Mouse (Mus musculus) bone marrow macrophage, adult 2 months (primary cell): Measurements from ENCODE around the gene Ghdc. TPM values are rescaled to one million over a fixed set of nuclear protein-coding genes. Genes with fewer than 3 reads are reported as not detected.

Source experiments
- H3K27ac ChIP-seq: 2 replicates; pipeline ENCODE4 v1.5.1; 2012; ENCODE audit warnings: low read depth, low read length; ENCODE audit not compliant: insufficient read depth
- H3K4me1 ChIP-seq: 2 replicates; pipeline ENCODE4 v1.6.1; 2012; ENCODE audit warnings: low read length; ENCODE audit not compliant: control insufficient read depth, insufficient read depth
- H3K4me3 ChIP-seq: 2 replicates; pipeline ENCODE4 v1.5.1; 2012; ENCODE audit warnings: mild to moderate bottlenecking, low read length, moderate library complexity; ENCODE audit not compliant: insufficient read depth
- CTCF ChIP-seq: IDR thresholded peaks from 2 replicates; pipeline ENCODE4 v1.5.1; 2012; ENCODE audit warnings: low read depth, mild to moderate bottlenecking, low read length, moderate library complexity
- POLR2A ChIP-seq: IDR thresholded peaks from 2 replicates; pipeline ENCODE4 v1.6.1; 2012; ENCODE audit warnings: mild to moderate bottlenecking, low read depth, low read length, borderline replicate concordance
- polyA plus RNA-seq: library from polyadenylated mRNA; stranded (reverse); fragments of >200 nt; gene quantifications from 2 replicates; pipeline ENCODE4 v1.2.4, GENCODE M21; 2012; ENCODE audit not compliant: missing spikeins, insufficient read depth, insufficient read length

Ghdc gene
- polyA plus RNA-seq, 1 experiment, result 12.0 TPM

DNA sequence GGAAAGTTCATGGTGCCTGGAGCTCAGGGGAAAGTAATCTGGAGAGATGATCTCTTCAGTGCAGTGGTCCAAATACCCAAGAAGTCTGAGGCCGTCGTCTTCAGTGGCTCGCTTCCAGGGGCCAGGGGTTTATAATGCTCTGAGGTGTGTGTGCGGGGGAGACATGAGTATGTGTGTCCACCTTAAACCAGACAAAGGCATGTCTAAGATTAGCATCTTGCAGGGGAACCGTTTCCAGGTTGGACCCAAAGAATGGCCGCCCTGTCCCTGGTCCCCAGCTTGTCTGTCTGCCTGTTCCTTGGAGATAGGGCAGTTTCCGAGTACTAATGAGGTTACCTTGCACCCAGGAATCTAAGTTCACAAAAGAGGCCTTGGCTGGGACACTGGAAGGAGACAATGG is 7.9 kb downstream of the Ghdc start, which contains the start of gene Hcrt:
TSS of gene Hcrt (minus strand) at position 101 of the 400 bp plus-strand sequence.
- TF ChIP-seq CTCF (no peak), POLR2A (no peak)
- Histone ChIP-seq H3K4me3 (peak within 1 kb of the TSS; percentile 56), H3K27ac (no peak within 1 kb of the TSS), H3K4me1 (peaks cover 3% of the 10 kb centered on the region)

DNA sequence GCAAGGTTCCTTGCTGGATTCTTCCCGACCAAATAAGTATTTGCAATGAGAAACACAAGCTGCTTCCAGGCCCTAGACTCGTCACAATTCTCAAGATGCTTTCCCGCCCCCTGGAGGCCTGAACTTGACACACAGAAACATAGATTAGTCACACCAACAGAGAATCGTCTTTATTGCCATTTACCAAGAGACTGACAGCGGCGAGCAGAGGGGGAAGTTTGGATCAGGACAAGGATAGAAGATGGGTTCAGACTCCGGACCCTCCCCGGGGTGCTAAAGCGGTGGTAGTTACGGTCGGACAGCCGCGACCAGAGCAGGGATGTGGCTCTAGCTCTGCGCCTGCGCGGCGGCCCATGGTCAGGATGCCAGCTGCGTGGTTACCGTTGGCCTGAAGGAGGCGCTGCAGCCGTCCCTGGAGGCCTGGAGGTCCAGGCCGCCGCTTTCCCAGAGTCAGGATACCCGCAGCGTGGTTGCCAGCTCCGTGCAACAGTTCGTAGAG is 9.2 kb downstream of the Ghdc start:
- Histone ChIP-seq H3K27ac (no peak overlapping the region), H3K4me1 (peaks cover 9% of the 10 kb centered on the region), H3K4me3 (peak overlapping the region; percentile 56)
- no peak for TF ChIP-seq POLR2A
- TF ChIP-seq CTCF, result peak; percentile 38; the same call in 1 of the 2 replicates

DNA sequence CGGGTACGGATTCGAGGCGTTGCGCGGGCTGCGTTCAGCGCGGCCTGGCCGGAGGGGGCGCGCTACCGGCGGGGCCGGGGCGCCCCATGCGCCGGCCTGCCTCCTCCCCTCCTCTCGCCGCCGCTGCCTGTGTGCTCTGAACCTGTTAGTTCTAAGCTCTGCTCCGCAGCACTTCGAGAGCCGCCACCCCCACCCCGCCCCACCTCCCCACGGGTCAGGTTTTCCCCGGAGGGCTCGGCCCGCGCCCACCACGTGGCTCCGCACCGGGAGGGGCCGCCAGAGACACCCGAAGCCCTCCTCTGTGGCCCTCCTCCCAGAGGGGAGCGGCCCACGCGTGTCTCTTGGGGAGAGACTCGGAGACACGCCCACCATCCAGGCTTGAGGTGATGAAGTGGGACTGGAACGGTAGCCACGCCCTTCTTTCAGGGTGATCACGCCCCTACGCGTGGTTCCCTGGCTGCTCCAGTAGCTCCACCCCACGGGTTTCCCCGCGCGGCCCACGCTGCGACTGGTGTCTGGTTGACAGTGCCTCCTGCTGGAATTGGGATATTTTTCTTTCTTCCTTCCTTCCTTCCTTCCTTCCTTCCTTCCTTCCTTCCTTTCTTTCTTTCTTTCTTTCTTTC is 11.0 kb downstream of the Ghdc start, which contains the start of gene Kcnh4:
TSS of gene Kcnh4 (minus strand) at position 332 of the 623 bp plus-strand sequence.
- peaks cover 9% of the 10 kb centered on the region for H3K4me1 ChIP-seq
- H3K27ac ChIP-seq, result no peak within 1 kb of the TSS
- TF ChIP-seq CTCF (no peak), POLR2A (no peak)
- H3K4me3 ChIP-seq, result peak within 1 kb of the TSS; percentile 48

DNA sequence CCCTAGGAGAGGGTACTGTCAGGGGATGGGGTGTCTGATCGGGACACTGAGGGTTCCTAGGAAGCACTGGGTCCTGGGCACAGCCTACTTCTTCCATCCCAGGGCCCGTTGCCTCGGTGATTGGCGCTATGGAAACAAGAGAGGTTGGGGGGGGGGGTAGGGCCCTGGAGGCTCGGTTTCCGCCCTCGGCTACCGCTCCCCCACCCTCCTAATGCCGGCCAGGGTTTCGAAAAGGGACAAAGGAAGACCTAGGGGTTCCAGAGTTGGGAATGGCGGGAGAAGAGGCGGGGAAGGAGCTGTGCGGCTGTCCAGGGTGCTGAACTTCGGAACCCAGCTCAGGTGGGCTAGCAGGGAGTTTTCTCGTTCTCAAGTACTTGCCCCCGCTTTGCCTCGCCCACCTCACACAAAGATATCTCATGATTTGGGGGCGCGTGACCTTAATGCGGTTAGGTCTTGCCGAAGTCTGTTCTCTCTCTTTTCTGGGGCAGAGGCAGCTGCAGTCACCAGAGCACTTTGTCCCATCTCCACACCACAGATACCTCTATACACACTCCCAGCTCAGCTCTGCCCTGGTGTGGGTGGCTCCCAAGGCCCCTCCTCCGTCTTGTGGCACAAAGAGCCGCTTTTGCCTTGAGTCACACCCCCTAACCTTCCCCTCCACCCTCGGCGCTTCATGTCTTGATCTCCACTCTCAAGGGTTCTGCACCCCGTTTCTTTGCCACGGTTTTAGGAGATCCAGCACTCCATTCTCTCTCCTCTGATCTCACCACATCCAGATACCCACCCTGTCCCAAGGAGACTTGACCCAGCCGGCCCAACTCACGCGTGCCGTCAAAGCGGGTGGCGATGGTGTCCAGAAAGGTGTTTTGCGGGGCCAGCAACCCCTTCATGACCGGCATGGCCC is 11.8 kb downstream of the Ghdc start:
- TF ChIP-seq POLR2A, result no peak
- TF ChIP-seq CTCF, result no peak
- peak overlapping the region; percentile 48 for H3K4me3 ChIP-seq
- peaks cover 9% of the 10 kb centered on the region for H3K4me1 ChIP-seq
- no peak overlapping the region for H3K27ac ChIP-seq

DNA sequence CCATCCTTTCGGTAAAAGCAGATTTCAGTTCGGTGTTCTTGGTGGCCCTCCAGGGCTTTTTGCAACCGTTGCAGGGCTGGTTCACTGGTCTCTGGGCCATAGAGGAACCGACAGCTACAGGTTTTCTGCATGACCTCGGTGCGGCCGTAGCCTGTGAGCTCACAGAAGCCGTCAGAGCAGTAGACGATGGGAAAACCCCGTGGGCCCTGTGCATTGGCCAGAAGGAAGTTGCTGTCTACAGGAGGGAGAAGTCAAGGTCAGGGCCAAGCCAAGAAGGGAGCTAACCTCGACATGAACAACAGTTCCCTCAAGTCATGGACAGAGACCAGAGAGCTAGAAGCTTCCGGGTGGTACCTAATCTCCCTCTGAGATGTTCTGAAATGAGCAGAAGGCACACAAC is 13.2 kb downstream of the Ghdc start:
- Histone ChIP-seq H3K4me3 (no peak overlapping the region), H3K27ac (no peak overlapping the region), H3K4me1 (peaks cover 9% of the 10 kb centered on the region)
- TF ChIP-seq POLR2A (no peak), CTCF (no peak)

DNA sequence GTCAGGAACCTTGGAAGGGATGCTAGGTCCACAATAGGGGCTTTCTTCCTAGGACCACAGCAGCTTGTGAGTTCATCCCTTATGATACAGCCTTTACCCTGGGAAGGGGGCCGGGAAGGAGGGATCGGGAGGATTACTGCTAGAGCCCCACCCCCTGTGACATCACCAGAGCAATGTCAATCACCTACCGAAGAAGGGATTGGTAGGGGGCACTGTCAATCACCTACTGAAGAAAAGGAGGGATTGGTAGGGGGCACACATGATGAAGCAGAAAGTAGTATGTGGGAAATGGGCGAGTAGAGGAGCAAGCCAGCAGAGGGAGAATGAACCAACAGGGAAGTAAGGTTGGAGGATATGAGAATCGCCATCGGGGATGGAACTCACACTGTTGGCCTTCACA is 14.3 kb downstream of the Ghdc start:
- Histone ChIP-seq H3K4me3 (no peak overlapping the region), H3K4me1 (peaks cover 9% of the 10 kb centered on the region), H3K27ac (no peak overlapping the region)
- TF ChIP-seq POLR2A (no peak), CTCF (no peak)

DNA sequence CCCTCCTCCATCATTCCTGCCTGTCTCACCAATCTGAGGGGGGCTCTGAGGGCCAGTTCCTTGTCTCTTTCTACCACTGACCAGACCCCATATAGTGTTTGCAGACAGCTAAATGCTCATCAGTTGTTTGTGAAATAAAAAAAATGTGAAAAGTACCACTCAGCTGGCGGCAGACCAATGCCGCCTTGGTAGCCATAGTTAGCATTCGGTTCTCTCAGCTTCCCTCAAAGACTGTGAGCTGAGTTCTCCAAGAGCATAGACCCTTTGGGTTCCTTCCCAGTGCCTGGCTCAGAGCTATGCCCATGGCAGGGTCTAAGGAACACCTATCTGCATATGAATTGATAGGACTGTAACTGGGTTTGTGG is 16.1 kb downstream of the Ghdc start:
- Histone ChIP-seq H3K4me3 (no peak overlapping the region), H3K27ac (no peak overlapping the region), H3K4me1 (peaks cover 7% of the 10 kb centered on the region; the same call in 1 of the 2 replicates)
- TF ChIP-seq CTCF (no peak), POLR2A (no peak)

DNA sequence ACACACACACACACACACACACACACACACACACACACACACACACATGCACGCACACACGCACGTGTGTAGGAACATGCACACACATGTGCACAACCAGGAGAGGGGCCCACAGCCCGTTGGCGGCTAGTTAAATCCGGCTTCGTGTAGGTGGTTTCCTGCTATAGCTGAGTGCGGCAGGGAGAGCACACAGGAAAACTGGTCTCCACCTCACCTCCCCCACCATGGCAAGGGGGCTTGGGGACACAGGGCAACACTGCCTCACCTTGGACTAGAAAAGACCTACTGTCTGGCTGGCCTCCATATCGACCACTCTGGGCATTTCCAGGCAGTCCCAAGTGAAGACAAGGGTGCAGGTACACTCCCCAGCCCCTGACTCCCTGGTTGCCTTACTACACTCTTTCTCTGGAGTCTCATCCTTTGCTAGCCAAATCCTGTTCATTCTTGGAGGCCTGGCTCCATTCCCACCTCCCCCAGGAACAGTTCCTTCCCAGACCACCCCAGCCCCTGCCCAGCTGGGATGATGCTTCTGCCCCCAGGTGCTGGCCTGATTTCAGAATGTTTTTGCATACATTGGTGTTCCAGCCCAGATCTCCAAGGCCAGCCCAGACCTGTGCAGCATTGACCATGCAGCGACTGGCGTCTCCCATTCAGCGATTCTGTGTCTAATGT is 16.6 kb downstream of the Ghdc start:
- Histone ChIP-seq H3K4me1 (peaks cover 7% of the 10 kb centered on the region; the same call in 1 of the 2 replicates), H3K4me3 (no peak overlapping the region), H3K27ac (no peak overlapping the region)
- TF ChIP-seq POLR2A (no peak), CTCF (no peak)

DNA sequence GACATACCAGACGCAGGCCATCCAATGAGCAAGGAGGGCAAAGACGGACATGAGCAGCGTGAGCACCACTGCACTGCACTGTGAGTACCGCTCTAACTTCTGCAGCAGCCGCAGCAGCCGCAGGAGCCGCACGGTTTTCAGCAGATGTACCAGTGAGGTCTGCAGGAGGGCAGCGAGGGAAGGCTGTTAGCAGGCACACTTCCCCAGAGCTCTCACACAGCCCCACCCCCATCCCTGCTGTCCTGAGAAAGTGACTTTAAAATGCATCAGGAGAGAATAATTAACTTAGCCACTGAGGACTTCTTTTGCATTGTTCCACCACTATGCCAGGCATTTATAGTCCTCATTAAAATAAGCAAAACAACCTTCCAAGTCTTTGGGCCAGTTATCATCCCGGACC is 18.5 kb downstream of the Ghdc start:
- H3K4me3 ChIP-seq, result no peak overlapping the region
- no peak overlapping the region for H3K27ac ChIP-seq
- TF ChIP-seq CTCF (no peak), POLR2A (no peak)
- H3K4me1 ChIP-seq, result 0 out of 2 replicates have a peak, but pooled peaks cover under 1% of the 10 kb centered on the region
